Mouse (Mus musculus) midbrain, embryonic 14.5 days (tissue): Measurements from ENCODE around the gene Ddc. TPM values are rescaled to one million over a fixed set of nuclear protein-coding genes. Genes with fewer than 3 reads are reported as not detected.

Source experiments
- ATAC-seq: fragments of 200-750 bp; cut with Nextera tagmentation; 2 replicates; pipeline ENCODE4 v1.8.0; 2017; ENCODE audit warnings: moderate number of reproducible peaks, moderate library complexity; ENCODE audit not compliant: low FRiP score, low TSS enrichment
- DNase-seq: peaks from one replicate; pipeline ENCODE4 v3.0.0-alpha.2; 2015
- H3K27ac ChIP-seq: fragments of 300-500 bp; sonication (generic); replicated peaks from 2 replicates; pipeline ENCODE4 v1.5.1; 2014; ENCODE audit warnings: mild to moderate bottlenecking, low read depth, low read length, moderate library complexity
- H3K27me3 ChIP-seq: fragments of 300-500 bp; sonication (generic); 2 replicates; pipeline ENCODE4 v1.6.1; 2014; ENCODE audit warnings: low read length, control low read depth, mixed read lengths; ENCODE audit not compliant: control insufficient read depth, insufficient read depth
- H3K36me3 ChIP-seq: fragments of 300-500 bp; sonication (generic); 2 replicates; pipeline ENCODE4 v1.6.1; 2014; ENCODE audit warnings: low read length, control low read depth; ENCODE audit not compliant: control insufficient read depth, insufficient read depth
- H3K4me1 ChIP-seq: fragments of 300-500 bp; sonication (generic); 2 replicates; pipeline ENCODE4 v1.6.1; 2014; ENCODE audit warnings: mild to moderate bottlenecking, antibody characterized with exemption, low read length, control low read depth; ENCODE audit not compliant: control insufficient read depth, insufficient read depth
- H3K4me2 ChIP-seq: fragments of 300-500 bp; sonication (generic); 2 replicates; pipeline ENCODE4 v1.6.1; 2014; ENCODE audit warnings: mild to moderate bottlenecking, low read length, moderate library complexity
- H3K4me3 ChIP-seq: fragments of 300-500 bp; sonication (generic); replicated peaks from 2 replicates; pipeline ENCODE4 v1.5.1; 2014; ENCODE audit warnings: low read depth, low read length
- H3K9ac ChIP-seq: fragments of 300-500 bp; sonication (generic); replicated peaks from 2 replicates; pipeline ENCODE4 v1.6.1; 2014; ENCODE audit warnings: mild to moderate bottlenecking, low read length, moderate library complexity
- H3K9me3 ChIP-seq: fragments of 300-500 bp; sonication (generic); 2 replicates; pipeline ENCODE4 v1.6.1; 2016; ENCODE audit warnings: low read length, control low read depth, mixed read lengths; ENCODE audit not compliant: control insufficient read depth
- WGBS: fragments of 180-500 bp; shearing (Covaris S2); extraction: QIAGEN DNeasy Blood & Tissue Kit; methylation state at CpG from one replicate; pipeline ENCODE4 v1.1.7; 2014; 5-methylcytosine and 5-hydroxymethylcytosine counted together
- polyA plus RNA-seq: library from polyadenylated mRNA; unstranded; fragments of >200 nt; fragmentation: Nextera tagmentation; extraction: Ambion mirVana; gene quantifications from 2 replicates; pipeline ENCODE4 v1.2.1, GENCODE M21; 2014

The Ddc gene
- polyA plus RNA-seq, 1 experiment from 2014 or later, result 25.3 TPM

DNA sequence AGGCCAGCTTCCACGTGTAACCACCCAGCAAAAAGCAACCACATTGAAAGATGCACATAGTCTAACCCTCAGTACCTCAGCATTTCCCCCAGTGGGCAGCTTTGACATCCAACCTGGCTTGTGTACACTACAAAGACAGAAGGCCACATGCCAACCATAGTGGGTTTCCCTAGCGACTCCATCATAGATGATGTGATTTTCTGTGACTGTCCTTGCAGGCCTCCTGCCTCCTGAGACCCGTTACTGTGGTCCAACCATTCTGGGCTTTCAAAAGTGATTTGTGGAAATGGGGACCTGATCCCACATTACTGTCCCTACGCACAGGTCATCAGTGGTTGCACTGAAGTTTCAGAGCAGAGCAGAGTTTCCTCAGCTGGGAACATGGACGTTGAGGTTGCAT lies 123.1 kb downstream of the Ddc start:
- Histone ChIP-seq H3K4me1 (no peaks in the 10 kb centered on the region), H3K27me3 (no peaks in the 10 kb centered on the region), H3K9me3 (no peaks in the 10 kb centered on the region), H3K4me2 (no peak overlapping the region), H3K4me3 (no peak overlapping the region), H3K27ac (no peak overlapping the region), H3K36me3 (no peaks in the 10 kb centered on the region), H3K9ac (no peak overlapping the region)
- 88% methylated on average over 5 of the region's 5 CpGs for WGBS
- DNase-seq (no peak), ATAC-seq (no peak)

- DNase-seq (no peak), ATAC-seq (no peak)
- Histone ChIP-seq H3K4me3 (no peak overlapping the region), H3K9me3 (no peaks in the 10 kb centered on the region), H3K4me1 (no peaks in the 10 kb centered on the region), H3K9ac (no peak overlapping the region), H3K27ac (no peak overlapping the region), H3K4me2 (no peak overlapping the region), H3K27me3 (no peaks in the 10 kb centered on the region), H3K36me3 (no peaks in the 10 kb centered on the region)
- 93% methylated on average over 4 of the region's 4 CpGs for whole genome bisulfite sequencing
Observed at GRCm38 (mm10) chr11:11774384-11774783, 123.6 kb downstream of the Ddc start.

DNA sequence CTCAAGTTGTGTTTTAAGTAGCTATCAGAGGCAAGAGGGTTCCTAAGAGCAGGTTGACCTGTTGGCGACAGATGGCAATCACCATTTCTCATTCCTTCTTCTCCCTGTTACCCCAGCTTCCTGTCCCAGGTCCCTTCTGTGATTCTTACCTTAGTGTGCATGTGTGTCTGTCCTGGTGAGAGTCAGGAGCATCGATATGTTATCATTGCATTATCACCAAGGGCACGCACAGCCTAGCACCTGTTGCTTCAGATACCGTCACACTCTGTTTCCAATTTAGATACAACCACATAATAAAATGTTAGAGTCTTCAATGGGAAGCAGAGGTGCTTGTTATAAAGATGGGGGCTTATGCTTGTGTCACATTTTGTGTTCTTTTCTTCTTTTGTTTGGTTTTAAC lies 125.7 kb downstream of the Ddc start:
- no peak overlapping the region for H3K27ac ChIP-seq
- WGBS, result 97% methylated on average over 4 of the region's 4 CpGs
- ATAC-seq (no peak), DNase-seq (no peak)
- no peaks in the 10 kb centered on the region for H3K9me3 ChIP-seq
- H3K27me3 ChIP-seq, result no peaks in the 10 kb centered on the region
- H3K36me3 ChIP-seq, result no peaks in the 10 kb centered on the region
- no peak overlapping the region for H3K4me3 ChIP-seq
- H3K9ac ChIP-seq, result no peak overlapping the region
- H3K4me2 ChIP-seq, result no peak overlapping the region
- no peaks in the 10 kb centered on the region for H3K4me1 ChIP-seq

GRCm38 (mm10) chr11:11770691-11771090 lies 127.3 kb downstream of the Ddc start:
- no peak overlapping the region for H3K27ac ChIP-seq
- ATAC-seq, result no peak
- no peaks in the 10 kb centered on the region for H3K27me3 ChIP-seq
- H3K4me1 ChIP-seq, result no peaks in the 10 kb centered on the region
- no peaks in the 10 kb centered on the region for H3K9me3 ChIP-seq
- H3K36me3 ChIP-seq, result no peaks in the 10 kb centered on the region
- H3K9ac ChIP-seq, result no peak overlapping the region
- 98% methylated on average over 3 of the region's 3 CpGs for WGBS
- no peak for DNase-seq
- H3K4me2 ChIP-seq, result no peak overlapping the region
- no peak overlapping the region for H3K4me3 ChIP-seq

DNA sequence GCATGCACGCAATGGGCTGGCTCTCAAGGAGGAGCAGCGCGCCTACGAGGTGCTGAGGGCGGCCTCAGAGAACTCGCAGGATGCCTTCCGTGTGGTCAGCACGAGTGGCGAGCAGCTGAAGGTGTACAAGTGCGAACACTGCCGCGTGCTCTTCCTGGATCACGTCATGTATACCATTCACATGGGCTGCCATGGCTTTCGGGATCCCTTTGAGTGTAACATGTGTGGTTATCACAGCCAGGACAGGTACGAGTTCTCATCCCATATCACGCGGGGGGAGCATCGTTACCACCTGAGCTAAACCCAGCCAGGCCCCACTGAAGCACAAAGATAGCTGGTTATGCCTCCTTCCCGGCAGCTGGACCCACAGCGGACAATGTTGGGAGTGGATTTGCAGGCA lies 128.7 kb downstream of the Ddc start:
- H3K4me1 ChIP-seq, result no peaks in the 10 kb centered on the region
- ATAC-seq (no peak), DNase-seq (no peak)
- no peak overlapping the region for H3K27ac ChIP-seq
- no peak overlapping the region for H3K4me3 ChIP-seq
- no peaks in the 10 kb centered on the region for H3K9me3 ChIP-seq
- no peaks in the 10 kb centered on the region for H3K27me3 ChIP-seq
- 95% methylated on average over 20 of the region's 20 CpGs for WGBS
- no peak overlapping the region for H3K9ac ChIP-seq
- no peak overlapping the region for H3K4me2 ChIP-seq
- H3K36me3 ChIP-seq, result no peaks in the 10 kb centered on the region

- H3K9me3 ChIP-seq, result no peaks in the 10 kb centered on the region
- no peak overlapping the region for H3K4me2 ChIP-seq
- no peak for DNase-seq
- H3K4me3 ChIP-seq, result no peak overlapping the region
- H3K27ac ChIP-seq, result no peak overlapping the region
- H3K9ac ChIP-seq, result no peak overlapping the region
- ATAC-seq, result no peak
- no peaks in the 10 kb centered on the region for H3K36me3 ChIP-seq
- 85% methylated on average over 2 of the region's 2 CpGs for WGBS
- H3K4me1 ChIP-seq, result no peaks in the 10 kb centered on the region
- no peaks in the 10 kb centered on the region for H3K27me3 ChIP-seq
Observed at GRCm38 (mm10) chr11:11768057-11768456, 129.9 kb downstream of the Ddc start.

DNA sequence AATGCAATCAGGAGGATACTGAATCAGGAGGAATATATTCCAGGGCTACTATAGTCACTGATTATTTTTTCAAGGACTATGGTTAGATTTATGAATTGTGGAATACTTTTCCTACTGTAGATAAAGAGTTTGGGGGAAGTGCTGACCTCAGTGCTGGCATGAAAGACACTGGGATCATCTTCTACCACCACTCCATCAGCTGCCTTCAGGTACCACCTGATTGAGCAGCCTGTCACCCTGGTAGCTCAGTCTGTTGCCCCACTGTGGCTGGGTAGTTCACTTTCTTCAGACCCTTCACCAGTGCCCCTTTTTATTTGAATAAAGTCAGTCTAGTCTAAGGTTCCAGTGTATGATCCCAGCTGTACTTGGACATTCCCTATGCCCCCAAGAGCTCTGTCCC lies 131.2 kb downstream of the Ddc start:
- Histone ChIP-seq H3K4me1 (no peaks in the 10 kb centered on the region), H3K9me3 (no peaks in the 10 kb centered on the region), H3K9ac (no peak overlapping the region), H3K27ac (no peak overlapping the region), H3K36me3 (no peaks in the 10 kb centered on the region), H3K4me3 (no peak overlapping the region), H3K4me2 (no peak overlapping the region), H3K27me3 (no peaks in the 10 kb centered on the region)
- no peak for DNase-seq
- no peak for ATAC-seq

DNA sequence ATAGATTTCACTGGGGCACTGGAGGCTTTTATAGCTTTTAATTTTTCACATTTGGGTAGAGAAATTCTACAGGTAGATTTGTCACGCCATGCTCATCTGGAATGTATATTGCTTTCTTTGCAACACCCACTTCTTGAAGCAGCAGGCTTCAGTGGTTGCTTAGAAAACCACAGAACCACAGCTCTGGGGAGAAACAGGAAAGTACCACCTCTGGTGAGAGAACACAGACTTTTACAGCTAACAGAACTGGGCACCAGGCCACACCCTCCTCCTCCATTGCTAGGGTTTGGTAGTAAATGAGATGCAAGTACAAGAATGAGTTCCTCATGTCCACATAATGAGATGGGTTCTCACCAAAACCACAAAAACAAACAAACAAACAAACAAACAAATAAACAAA lies 131.8 kb downstream of the Ddc start:
- no peak overlapping the region for H3K27ac ChIP-seq

DNA sequence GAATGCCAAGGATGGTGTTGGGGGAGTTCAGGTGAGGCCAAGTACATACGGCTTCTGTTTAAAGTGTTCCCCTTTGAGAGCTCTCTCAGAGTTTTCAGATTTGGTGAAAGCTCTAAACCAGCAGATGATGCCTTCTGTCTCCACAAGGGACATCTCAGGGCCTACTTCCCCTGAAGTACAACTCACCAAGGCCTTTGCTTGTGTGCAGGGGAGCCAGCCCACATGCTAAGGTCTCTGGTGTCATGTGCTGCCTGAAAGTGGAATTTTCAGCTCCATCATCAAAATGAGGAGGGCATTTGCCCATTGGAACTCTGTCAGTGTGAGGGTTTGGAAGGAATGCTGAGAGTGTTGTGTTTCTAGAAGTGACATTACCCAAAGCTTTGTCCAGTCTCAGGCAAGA lies 132.5 kb downstream of the Ddc start:
- ATAC-seq (no peak), DNase-seq (no peak)
- Histone ChIP-seq H3K9me3 (no peaks in the 10 kb centered on the region), H3K27me3 (no peaks in the 10 kb centered on the region), H3K27ac (no peak overlapping the region), H3K9ac (no peak overlapping the region), H3K36me3 (no peaks in the 10 kb centered on the region), H3K4me2 (no peak overlapping the region), H3K4me3 (no peak overlapping the region), H3K4me1 (no peaks in the 10 kb centered on the region)
- WGBS, result 76% methylated on average over 1 of the region's 1 CpGs

More for the DNA sequence above, 131.8 kb downstream of the Ddc start:
- Histone ChIP-seq H3K27me3 (no peaks in the 10 kb centered on the region), H3K4me1 (no peaks in the 10 kb centered on the region), H3K4me3 (no peak overlapping the region), H3K36me3 (no peaks in the 10 kb centered on the region), H3K4me2 (no peak overlapping the region), H3K9me3 (no peaks in the 10 kb centered on the region), H3K9ac (no peak overlapping the region)
- DNase-seq (no peak), ATAC-seq (no peak)
- WGBS, result 87% methylated on average over 1 of the region's 1 CpGs
